Mouse (Mus musculus): Measurements from ENCODE around the gene Akr1d1.

Akr1d1 gene

DNA sequence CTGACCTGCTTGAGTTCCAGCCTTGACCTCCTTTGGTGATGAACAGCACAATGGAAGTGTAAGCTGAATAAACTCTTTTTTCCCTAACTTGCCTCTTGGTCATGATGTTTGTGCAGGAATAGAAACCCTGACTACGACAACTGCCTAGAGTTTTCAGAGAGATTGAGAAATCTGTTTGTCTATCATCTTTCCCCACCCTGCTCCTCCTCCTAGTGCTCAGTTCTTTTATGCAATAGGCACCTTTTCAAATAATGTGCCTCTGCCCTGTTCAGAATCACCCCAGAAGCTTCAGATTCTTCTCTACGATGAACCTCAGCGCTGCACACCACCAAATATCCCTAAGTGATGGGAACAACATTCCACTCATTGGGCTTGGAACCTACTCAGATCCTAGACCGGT is at the start of gene Akr1d1:
TSS of gene Akr1d1 (plus strand) at position 234 of the 400 bp plus-strand sequence.
- DNase-seq (ENCODE audit: low spot score) = no peak

DNA sequence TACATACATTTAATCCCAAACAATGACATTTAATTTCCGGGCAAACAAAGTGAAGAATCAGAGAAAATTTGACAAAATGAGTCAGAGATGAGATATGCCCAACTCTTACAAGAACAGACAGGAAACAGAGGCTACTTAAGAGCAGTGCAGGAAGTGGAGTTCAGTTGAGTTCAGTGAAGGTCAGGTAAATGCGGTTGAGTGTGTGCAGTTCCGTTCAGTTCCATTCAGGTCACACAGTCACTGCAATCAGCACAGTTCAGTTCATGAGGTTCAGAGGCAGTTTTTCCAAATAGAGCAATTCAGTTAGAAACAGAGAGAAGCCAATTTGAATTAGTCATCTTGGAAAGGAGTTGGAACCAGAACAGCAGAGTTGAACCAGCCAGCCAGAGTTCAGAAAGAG is 48.8 kb upstream of the Akr1d1 start:
- no peak for DNase-seq (ENCODE audit: low spot score)

- DNase-seq (ENCODE audit: low spot score) = no peak
Observed at GRCm38 (mm10) chr6:37483262-37483661, 46.7 kb upstream of the Akr1d1 start.

- DNase-seq (ENCODE audit: low spot score) = no peak
Observed at GRCm38 (mm10) chr6:37484588-37485070, 45.3 kb upstream of the Akr1d1 start.

- DNase-seq (ENCODE audit: low spot score) = no peak
Observed at GRCm38 (mm10) chr6:37486502-37486901, 43.5 kb upstream of the Akr1d1 start.

- no peak for DNase-seq (ENCODE audit: low spot score)
Observed at GRCm38 (mm10) chr6:37492241-37492640, 37.7 kb upstream of the Akr1d1 start.

GRCm38 (mm10) chr6:37494957-37495356 is 35.0 kb upstream of the Akr1d1 start:
- no peak for DNase-seq (ENCODE audit: low spot score)

GRCm38 (mm10) chr6:37496866-37497265 is 33.1 kb upstream of the Akr1d1 start:
- DNase-seq (ENCODE audit: low spot score) = no peak

GRCm38 (mm10) chr6:37505588-37505987 is 24.4 kb upstream of the Akr1d1 start:
- DNase-seq (ENCODE audit: low spot score) = no peak

DNA sequence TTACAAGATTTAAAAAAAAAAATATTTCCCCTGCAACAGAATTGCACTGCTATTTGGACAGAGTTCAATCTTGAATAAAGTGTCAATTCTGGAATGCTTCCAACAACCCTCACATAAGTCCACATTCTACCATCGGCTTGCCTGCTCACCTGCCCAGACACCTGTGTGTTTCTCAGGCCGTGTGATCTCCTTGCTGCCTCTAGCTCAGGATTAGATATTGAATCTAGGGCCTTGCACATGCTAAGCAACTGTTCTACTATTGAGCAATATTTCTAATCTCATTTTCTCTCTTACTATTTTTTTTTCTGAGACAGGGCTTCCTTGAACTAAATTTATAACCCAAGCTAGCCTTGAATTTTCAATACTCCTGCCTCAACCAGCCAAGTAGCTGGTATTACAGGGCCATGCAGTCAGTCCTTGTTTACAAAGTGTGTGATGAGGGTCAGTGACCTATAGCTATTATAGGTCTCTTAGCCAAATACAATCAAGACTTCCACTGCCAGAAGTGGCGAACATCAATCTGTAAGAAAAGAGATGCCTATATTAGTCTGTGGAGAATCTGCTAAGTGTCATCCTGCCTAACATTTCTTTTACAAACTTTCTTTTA is 23.0 kb upstream of the Akr1d1 start:
- DNase-seq (ENCODE audit: low spot score) = no peak

DNA sequence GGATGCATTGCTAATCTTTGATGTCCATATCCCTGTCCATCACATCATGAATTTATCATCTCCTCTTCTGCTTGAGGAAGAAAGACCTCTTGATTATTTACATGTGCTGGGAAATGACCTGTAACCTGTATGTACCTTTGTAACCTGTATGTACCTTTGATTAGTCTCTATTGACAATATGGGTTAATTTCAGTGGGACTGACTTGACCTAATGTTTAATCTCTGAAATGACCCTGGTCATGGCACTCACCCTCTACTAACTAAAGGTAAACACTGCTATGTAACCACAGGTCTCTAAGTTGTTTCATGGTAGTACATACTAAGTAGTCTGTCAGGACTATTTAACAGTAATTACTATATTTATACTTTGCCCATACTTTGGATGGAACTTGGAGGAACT is 19.2 kb upstream of the Akr1d1 start:
- DNase-seq (ENCODE audit: low spot score) = no peak

DNA sequence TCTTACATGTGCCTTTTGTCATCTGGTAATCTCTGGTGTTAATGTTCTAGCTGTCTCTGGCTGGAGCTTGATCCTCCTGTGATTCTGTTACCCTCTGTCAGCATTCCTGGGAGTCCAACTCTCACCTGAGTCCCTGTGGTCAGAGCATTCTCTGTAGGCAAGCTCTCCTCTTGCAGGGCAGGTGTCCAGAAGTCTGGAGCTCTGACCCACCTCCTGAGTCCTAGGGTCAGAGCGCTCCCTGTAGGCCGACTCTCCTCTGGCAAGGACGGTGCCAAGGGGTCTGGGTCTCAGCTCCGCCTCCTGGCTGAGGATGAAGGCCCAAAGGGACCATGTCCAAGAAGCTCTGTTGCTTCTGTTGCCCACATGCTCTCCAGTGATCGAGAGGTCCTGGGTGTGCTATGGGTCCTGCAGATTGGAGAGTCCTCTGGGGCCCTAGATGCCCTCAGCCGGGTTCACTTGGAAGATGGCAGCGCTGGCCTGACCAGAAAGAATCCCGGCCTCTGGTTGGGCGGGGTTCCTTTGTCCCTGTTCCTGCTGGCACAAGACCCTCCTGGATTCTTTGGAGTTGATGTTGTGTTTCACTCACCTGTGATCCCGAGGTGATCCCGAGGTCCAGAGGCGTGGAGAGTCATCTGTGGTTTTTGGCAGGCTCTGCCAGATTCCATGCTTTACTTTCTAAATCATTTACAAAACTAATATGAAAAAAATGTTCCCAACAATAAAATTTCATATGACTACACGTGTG is 9.2 kb upstream of the Akr1d1 start:
- DNase-seq (ENCODE audit: low spot score) = no peak

DNA sequence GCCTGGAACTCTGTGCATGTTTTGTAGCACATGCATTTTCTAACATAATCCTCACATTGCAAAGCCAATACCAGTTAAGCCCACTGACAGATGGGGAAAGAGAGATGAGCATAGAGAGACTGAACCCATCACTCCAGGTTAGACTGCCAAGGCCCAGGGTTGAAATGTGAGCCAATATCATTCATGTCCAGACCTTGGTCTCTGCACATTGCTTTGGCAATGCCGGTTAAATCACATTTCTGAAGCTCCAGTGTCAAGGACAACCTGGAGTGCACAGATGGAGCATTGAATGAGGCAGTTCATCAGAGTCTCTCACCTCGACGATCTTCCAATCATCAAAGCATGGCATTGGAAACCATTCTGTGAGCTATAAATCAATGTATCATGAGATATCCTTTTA is 2.1 kb downstream of the Akr1d1 start:
- no peak for DNase-seq (ENCODE audit: low spot score)

DNA sequence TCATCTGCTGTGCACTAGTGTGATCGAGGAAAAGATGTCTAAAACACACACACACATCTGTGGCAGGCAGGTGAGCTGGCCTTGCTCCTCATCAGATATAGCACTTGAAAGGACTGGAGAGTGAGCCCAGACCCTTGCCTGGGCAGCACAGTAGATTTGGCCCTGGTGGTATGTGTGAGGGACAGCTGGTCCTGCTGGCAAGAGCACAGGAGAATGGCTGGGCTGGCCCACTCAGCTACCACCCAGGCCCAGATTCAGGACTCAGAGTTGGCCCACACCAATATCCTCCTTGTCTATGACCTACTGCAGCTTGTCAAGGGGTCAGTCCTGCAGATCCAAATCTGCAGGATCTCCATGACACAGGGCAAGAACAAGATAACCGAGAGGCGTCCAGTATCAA is 6.9 kb downstream of the Akr1d1 start:
- DNase-seq (ENCODE audit: low spot score) = no peak

DNA sequence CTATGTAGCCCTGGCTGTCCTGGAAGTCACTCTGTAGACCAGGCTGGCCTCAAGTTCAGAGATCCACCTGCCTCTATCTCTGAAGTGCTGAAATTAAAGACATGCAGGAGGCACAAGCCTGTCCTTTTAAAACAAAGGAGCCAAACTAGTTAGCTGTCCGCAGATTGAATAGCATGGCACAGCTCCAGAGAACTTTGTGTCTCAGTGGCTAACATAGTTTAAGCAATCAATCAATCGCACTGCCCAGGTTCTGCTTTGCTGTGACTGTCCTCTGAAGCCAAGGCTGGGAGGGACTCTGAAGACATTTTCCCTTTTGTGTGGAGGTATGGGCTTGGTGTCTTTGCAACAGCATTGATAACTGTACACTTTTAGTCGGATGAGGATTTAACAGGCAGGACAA is 7.8 kb downstream of the Akr1d1 start:
- no peak for DNase-seq (ENCODE audit: low spot score)

GRCm38 (mm10) chr6:37538792-37539191 is 8.8 kb downstream of the Akr1d1 start:
- DNase-seq (ENCODE audit: low spot score) = no peak

DNA sequence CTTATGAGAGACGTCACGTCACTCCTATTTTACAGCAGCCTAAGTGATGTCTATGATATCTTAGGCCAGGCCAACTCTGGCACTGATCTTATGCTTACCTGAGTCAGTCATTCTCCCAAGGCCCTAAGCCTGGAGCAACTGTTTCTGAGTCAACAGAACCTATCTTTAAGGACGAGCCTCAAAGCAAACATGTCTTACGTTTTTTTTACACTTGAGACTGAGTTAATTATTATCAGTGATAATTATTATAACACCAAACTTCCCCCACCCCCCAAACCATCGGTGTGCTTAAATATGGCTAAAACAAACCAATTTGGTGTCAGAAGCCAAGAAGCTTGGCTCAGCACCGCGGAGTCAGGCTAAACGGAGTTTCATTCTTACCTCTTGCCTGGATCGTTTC is 9.4 kb downstream of the Akr1d1 start:
- no peak for DNase-seq (ENCODE audit: low spot score)

- no peak for DNase-seq (ENCODE audit: low spot score)
Observed at GRCm38 (mm10) chr6:37540113-37540512, 10.1 kb downstream of the Akr1d1 start.

- DNase-seq (ENCODE audit: low spot score) = no peak
Observed at GRCm38 (mm10) chr6:37541171-37541570, 11.2 kb downstream of the Akr1d1 start.

- DNase-seq (ENCODE audit: low spot score) = no peak
Observed at GRCm38 (mm10) chr6:37542145-37542544, 12.2 kb downstream of the Akr1d1 start.

DNA sequence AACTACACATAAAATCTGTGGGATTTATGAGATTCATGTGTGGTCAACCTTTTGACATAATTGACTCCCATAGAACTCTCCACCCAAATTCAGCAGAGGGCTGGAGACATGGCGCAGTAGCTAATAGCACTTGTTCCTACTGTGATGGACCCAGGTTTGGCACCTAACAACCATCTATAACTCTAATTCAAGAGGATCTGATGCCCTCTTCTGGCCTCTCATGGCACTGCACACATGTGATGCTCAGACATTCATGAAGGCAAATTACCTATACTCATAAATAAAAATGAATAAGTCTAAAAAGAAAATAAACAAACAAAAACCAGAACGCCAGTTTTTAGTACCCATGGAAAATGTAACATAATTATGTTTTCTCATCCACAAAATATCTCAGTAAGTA is 22.8 kb downstream of the Akr1d1 start:
- no peak for DNase-seq (ENCODE audit: low spot score)

DNA sequence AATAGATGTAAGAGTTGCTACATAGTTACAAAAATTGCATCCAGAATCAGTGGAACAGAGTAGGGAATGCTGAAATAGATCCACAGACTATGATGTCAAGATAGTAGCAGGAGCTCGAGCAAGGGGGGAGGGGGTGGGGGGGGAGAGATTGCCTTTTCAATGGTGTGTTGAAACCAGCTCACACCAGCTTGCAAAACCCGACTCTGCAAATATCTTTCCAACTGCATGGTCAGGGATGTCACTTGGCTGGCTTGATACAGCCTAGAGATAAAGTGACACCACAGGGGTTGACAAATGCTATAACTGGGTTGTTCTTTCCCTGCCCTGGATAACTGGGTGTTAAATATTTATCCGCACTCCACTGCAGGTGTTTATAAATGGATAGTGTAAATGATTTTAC is 24.0 kb downstream of the Akr1d1 start:
- DNase-seq (ENCODE audit: low spot score) = no peak

DNA sequence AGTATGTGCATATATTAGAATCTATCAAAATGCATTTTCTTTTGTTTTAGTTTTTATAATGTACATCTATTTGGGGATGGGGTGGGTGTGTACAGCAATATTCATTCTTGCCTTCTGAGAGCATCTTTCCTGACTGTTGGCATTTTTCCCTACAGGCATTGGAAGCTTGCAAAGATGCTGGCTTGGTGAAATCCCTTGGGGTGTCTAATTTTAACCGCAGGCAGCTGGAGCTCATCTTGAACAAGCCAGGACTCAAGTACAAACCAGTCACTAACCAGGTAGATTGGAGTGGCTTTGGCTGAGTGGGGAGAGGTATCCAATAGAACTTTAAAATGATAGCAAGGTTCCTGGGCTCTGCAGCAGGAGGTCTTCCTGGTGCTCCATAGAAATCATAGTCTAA is 24.4 kb downstream of the Akr1d1 start:
- no peak for DNase-seq (ENCODE audit: low spot score)

GRCm38 (mm10) chr6:37563861-37564260 is 33.9 kb downstream of the Akr1d1 start:
- no peak for DNase-seq (ENCODE audit: low spot score)
